Mouse (Mus musculus): Measurements from ENCODE around the gene Parp1. TPM values are rescaled to one million over a fixed set of nuclear protein-coding genes. Genes with fewer than 3 reads are reported as not detected.

Gene Parp1
- 100 to 1,000 TPM; 148 to 156 TPM for total RNA-seq (2021)

DNA sequence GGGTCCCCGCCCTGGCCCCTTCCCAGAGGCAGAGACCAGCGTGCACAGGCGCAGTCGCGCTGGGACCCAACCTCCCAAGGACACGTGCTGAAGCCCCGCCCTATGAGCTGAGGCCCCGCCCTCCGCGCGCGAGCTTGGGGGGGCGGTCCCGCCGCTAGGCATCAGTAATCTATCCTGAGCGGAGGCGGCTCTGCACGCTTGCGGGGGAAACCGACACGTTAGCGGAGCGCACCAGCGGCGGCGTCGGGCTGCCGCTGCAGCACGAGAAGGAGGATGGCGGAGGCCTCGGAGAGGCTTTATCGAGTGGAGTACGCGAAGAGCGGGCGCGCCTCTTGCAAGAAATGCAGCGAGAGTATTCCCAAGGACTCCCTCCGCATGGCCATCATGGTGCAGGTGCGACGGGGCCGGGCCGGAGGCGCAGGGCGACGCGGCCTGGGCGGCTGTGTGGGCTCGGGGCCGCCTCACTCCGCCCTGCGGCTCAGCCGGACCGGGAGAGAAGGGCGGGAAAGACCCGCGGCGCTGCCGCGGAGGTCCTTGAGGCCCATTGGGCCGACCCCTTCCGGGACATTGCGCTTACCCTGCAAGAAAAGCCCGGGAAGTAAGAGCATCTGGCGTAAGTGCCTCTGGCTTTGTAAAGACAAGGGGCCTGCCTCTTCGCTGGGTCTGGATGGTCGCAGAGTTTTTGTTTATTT, at the start of gene Parp1:
Parp1 (plus strand) TSS at position 164 of the 692 bp plus-strand sequence.
- peak; percentile 89 to 92 for DNase-seq (ENCODE audit: extremely low spot score in 1 of 2, low spot score in 1 of 2)

- DNase-seq (ENCODE audit: extremely low spot score in 1 of 2, low spot score in 1 of 2): no peak
Observed at GRCm38 (mm10) chr1:180519520-180519919, 49.2 kb upstream of the Parp1 start.

DNA sequence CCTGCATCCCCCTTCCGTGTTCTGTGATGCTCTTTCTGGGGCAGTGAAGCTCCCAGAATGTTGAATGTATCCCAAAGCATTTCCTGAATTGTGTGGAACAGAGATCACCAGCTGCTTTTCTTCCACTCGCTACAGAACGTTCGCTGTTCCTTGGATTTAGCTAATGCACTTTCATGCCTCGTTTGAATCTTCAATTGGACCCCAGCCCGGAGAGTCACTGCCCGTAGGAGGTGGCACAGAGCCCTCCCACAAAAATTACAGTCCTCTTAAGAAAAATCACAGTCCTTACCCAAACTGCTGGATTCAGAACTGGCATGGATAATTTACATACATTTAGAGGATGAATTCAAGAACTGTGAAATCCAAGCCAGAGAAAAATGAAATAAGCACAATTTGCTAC, 48.5 kb upstream of the Parp1 start:
- DNase-seq (ENCODE audit: extremely low spot score in 1 of 2, low spot score in 1 of 2): no peak

DNA sequence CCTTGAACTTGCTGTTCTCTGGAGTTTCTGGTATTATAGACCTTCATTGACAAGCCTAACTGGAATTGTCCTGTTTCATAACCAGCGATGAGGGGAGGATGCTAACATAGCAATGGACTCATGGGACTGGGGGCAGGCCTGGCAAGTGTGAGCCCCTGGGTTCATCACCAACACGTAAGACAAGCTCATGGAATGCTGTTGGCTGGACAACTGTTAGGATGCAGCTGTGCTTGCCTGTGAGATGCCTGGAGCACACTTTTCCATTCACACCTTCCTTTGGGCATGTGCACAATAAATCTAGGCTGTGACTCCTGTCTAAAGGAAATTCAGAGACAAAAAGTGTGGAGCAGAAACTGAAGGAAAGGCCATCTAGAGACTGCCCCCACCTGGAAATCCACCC, 45.4 kb upstream of the Parp1 start:
- no peak for DNase-seq (ENCODE audit: extremely low spot score in 1 of 2, low spot score in 1 of 2)

GRCm38 (mm10) chr1:180525301-180525700, 43.4 kb upstream of the Parp1 start:
- no peak for DNase-seq (ENCODE audit: extremely low spot score in 1 of 2, low spot score in 1 of 2)

DNA sequence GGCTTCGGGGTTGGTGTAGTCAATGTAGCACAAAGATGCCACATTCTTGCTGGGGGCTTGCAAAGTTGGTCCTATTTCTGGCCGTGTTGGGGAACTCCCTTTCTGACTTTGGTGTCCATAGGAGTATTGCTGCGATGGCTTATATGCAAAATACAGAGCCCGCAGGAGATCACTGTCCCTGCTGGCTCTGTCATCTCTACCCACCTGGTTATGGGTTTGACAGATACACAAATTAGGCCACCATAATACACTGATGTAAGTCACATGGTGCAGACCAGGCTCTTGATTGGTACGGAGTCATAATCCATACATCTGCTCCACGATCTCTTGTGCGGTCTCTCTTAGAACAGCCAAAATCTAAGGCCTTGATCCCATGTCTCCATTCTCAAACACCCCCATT, 38.9 kb upstream of the Parp1 start:
- DNase-seq (ENCODE audit: extremely low spot score in 1 of 2, low spot score in 1 of 2): no peak

DNA sequence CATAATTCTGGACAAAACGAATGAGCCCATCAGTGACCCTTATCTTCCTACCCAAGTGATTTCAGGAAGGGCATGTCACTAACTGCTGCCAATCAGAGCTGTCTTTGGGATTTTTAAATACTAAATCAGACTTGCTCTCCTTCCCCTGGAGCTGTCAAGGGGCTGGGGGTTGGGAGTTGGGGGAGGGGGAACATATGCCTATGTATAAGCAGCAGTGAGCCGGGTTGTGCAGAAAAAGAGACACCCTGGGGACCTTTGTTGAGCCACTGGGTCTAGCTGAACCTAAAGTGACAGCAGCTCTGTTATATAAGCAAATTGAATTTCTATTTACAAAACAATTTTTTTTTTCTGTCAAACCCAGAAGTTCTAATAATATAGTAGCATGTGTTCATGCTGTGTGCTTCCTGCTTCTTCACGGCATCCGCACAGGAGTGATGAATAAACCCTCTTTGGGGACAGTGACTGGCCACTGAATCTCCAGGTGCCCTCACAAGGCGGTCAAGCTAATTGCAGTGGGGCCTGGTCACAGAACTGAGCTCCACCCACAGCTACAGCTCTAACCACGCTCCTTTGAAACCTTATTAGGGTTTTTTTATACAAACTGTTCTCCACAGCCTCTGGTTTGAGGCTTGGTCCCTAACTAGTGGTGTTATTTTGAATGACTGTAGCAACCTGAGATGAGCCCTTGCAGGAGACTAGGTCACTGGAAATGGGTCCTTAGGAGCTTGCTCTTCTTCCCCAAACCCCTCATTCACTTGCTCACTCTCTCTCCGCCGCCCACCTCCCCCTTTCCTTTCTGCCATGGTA, 38.1 kb upstream of the Parp1 start:
- DNase-seq (ENCODE audit: extremely low spot score in 1 of 2, low spot score in 1 of 2): no peak

- no peak for DNase-seq (ENCODE audit: extremely low spot score in 1 of 2, low spot score in 1 of 2)
Observed at GRCm38 (mm10) chr1:180532671-180533070, 36.1 kb upstream of the Parp1 start.

GRCm38 (mm10) chr1:180536719-180537118, 32.0 kb upstream of the Parp1 start:
- DNase-seq (ENCODE audit: extremely low spot score in 1 of 2, low spot score in 1 of 2): no peak

GRCm38 (mm10) chr1:180541251-180541650, 27.5 kb upstream of the Parp1 start:
- DNase-seq (ENCODE audit: extremely low spot score in 1 of 2, low spot score in 1 of 2): no peak

DNA sequence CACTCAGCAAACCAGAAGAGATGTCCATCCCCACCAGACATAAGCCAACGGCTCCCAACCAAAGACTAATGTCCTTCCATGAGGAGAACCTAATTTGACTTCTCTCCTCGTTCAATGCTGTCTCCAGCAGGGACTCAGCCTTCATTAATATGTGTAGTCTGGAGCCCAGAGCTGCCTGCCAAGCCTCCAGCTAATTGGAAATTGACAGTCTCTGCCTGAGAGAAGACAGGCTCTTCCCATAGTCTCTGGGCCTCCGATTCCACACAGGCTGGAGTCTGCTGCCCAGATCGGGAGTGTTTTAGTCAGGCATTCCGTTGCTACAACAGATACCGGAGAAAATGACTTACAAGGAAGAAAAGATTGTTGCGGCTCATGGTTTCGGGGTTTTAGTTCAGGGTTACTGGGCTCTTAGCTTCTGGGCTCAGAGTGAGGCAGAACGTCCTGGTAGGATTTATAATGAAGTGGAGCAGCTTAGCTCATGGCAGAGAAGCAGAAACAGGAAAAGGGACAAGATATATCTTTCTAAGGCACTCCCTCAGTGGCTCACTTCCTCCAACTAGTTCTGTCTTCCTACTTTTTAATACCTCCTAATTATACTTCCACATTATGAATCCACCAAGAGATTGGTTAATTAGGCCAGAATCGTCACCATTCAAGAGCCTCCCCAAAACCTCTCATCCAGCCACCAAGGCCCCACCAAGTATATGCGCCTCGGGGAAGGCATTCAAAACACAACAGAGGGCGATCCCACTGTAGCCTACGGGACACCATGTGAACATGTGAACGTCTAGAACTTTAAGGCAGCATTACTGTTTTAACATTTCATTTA, 26.6 kb upstream of the Parp1 start:
- DNase-seq (ENCODE audit: extremely low spot score in 1 of 2, low spot score in 1 of 2): peak in 1 of 2 experiments; percentile 34

DNA sequence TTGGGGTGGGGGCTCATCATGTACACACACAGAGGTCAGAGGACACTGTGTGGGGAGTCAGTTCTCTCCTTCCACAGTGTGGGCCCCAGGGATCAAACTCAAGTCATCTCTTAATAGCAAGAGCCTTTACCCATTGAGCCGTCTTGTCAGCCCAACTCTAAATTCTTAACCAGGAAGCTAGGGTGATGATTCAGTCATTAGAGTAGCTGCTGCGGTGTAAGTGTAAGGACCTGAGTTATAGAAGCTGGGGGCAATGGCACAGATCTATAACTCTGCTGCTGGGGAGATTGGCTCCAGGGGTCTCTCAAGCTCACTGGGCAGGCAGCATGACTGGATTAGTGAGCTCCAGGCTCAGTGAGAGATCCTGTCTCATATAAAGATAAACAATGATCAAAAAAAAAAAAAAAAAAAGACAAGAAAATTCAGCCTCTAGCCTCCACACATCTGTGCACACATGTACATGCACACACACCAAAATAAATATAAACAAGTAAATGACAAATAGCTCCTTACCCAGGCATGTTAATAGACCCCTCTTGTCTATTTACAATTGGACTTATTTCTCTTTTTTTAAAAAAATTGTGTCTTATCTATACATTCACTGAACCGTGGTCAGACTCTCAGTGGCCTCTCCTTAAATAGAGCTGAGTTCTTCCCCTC, 25.9 kb upstream of the Parp1 start:
- no peak for DNase-seq (ENCODE audit: extremely low spot score in 1 of 2, low spot score in 1 of 2)

DNA sequence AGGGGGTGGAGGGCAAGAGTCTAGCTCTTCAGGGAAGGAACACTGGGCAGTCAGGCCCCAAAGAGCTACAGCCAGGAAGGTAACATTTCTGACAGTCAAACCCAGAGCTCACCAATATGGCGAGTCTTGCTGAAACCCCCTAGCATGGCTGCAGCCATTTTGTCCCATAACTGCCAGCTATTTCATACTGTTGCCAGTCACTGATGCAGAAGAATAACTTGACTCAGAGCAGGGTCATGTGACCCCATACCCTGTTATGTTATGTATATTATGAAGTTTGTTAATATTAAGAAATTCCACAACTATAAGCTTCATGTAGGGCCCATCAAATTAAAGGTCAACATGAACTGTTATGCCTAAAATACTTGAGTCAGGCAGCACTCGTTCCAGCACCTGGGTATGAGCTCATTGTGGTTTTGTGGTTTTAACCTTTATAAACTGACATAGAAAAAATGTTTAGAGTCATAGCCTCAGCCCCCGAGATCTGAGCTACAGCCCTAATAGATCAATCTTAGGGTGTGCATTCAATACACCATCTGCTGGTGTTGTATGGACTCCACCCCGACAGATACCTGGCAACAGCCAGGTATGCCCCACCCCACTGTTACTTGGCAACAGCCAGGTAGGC, 22.7 kb upstream of the Parp1 start:
- no peak for DNase-seq (ENCODE audit: extremely low spot score in 1 of 2, low spot score in 1 of 2)

GRCm38 (mm10) chr1:180546798-180547750, 21.6 kb upstream of the Parp1 start:
- DNase-seq (ENCODE audit: extremely low spot score in 1 of 2, low spot score in 1 of 2): no peak

GRCm38 (mm10) chr1:180547751-180548669, 20.7 kb upstream of the Parp1 start:
- no peak for DNase-seq (ENCODE audit: extremely low spot score in 1 of 2, low spot score in 1 of 2)

- no peak for DNase-seq (ENCODE audit: extremely low spot score in 1 of 2, low spot score in 1 of 2)
Observed at GRCm38 (mm10) chr1:180549539-180550308, 19.0 kb upstream of the Parp1 start.

DNA sequence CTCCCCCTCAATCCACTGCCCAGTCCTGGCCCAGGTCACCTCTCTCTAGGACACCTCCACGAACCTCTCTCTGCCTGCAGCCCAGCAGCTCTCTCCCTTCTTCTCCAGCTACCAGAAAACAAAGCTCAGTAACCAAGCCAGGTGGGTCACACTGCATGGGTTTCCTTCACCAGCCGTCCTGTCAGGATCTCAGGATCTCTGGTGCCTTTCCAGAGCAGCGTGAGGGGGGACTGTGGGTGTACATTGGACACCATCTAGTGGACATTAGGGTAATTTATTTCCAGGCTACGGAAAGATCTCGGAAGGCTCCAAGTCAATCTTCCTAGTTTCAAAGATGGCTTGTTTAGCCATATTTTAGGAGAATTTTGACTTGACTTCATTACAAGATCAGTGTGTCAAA, 18.0 kb upstream of the Parp1 start:
- DNase-seq (ENCODE audit: extremely low spot score in 1 of 2, low spot score in 1 of 2): no peak
